Mouse (Mus musculus) liver, embryonic 14.5 days (tissue): ENCODE results near the gene Pgc. TPM values are rescaled to one million over a fixed set of nuclear protein-coding genes. Genes with fewer than 3 reads are reported as not detected.

ENCODE experiments used
- ATAC-seq: fragments of 200-750 bp; cut with Nextera tagmentation; 2 replicates; pipeline ENCODE4 v1.8.0; 2017; ENCODE audit warnings: moderate number of reproducible peaks, mild to moderate bottlenecking, moderate library complexity; ENCODE audit not compliant: insufficient read depth
- DNase-seq, 3 experiments: peaks; one replicate each; pipeline ENCODE4 v3.0.0-alpha.2; 2012 to 2013; ENCODE audit warnings: low read depth in 3 of 3, low spot score in 3 of 3
- H3K27ac ChIP-seq: fragments of 300-500 bp; sonication (generic); 2 replicates; pipeline ENCODE4 v1.5.1; 2014; ENCODE audit warnings: moderate library complexity, mild to moderate bottlenecking, control low read depth, inconsistent platforms
- H3K27me3 ChIP-seq: fragments of 300-500 bp; sonication (generic); 2 replicates; pipeline ENCODE4 v1.6.1; 2014; ENCODE audit warnings: mild to moderate bottlenecking, low read length, moderate library complexity; ENCODE audit not compliant: control insufficient read depth, insufficient read depth
- H3K36me3 ChIP-seq: fragments of 300-500 bp; sonication (generic); replicated peaks from 2 replicates; pipeline ENCODE4 v1.6.1; 2014; ENCODE audit warnings: low read depth; ENCODE audit not compliant: control insufficient read depth, insufficient read depth
- H3K4me1 ChIP-seq, 2 experiments: fragments of 200-500 bp in 1 of 2; fragments of 300-500 bp in 1 of 2; sonication (generic) in 1 of 2; replicated peaks; 2 replicates each; pipeline ENCODE4 v1.6.1; 2012 to 2014; ENCODE audit warnings: antibody characterized with exemption in 1 of 2, inconsistent platforms in 1 of 2, low read length in 1 of 2; ENCODE audit not compliant: control insufficient read depth in 2 of 2, insufficient read depth in 2 of 2
- H3K4me2 ChIP-seq: fragments of 300-500 bp; sonication (generic); 2 replicates; pipeline ENCODE4 v1.6.1; 2014; ENCODE audit warnings: low read depth, mild to moderate bottlenecking, control low read depth, moderate library complexity
- H3K4me3 ChIP-seq, 2 experiments: fragments of 200-500 bp in 1 of 2; fragments of 300-500 bp in 1 of 2; sonication (generic) in 1 of 2; 2 replicates each; pipeline ENCODE4 v1.5.1; 2012 to 2014; ENCODE audit warnings: low read depth in 2 of 2, low read length in 2 of 2, mild to moderate bottlenecking in 2 of 2, control low read depth in 1 of 2, inconsistent platforms in 1 of 2, moderate library complexity in 1 of 2; ENCODE audit not compliant: insufficient read depth in 1 of 2
- H3K9ac ChIP-seq: fragments of 300-500 bp; sonication (generic); replicated peaks from 2 replicates; pipeline ENCODE4 v1.6.1; 2014; ENCODE audit warnings: mild to moderate bottlenecking, control low read depth, moderate library complexity
- H3K9me3 ChIP-seq: fragments of 300-500 bp; sonication (generic); 2 replicates; pipeline ENCODE4 v1.6.1; 2016; ENCODE audit warnings: low read length, mixed read lengths; ENCODE audit not compliant: control insufficient read depth
- CTCF ChIP-seq: IDR thresholded peaks from 2 replicates; pipeline ENCODE4 v1.5.1; 2016; ENCODE audit warnings: antibody characterized with exemption, low read depth, control low read depth
- EP300 ChIP-seq: IDR thresholded peaks from 2 replicates; pipeline ENCODE4 v1.6.1; 2016; ENCODE audit warnings: antibody characterized with exemption, low read depth
- WGBS: fragments of 180-500 bp; shearing (Covaris S2); extraction: QIAGEN DNeasy Blood & Tissue Kit; methylation state at CpG from one replicate; pipeline ENCODE4 v1.1.7; 2014; ENCODE audit not compliant: insufficient replicate concordance; 5-methylcytosine and 5-hydroxymethylcytosine counted together
- polyA plus RNA-seq, 2 experiments: library from polyadenylated mRNA; depleted of rRNA in 1 of 2; stranded (reverse) in 1 of 2; unstranded in 1 of 2; fragments of >200 nt; fragmentation: Nextera tagmentation in 1 of 2; extraction: Ambion mirVana in 1 of 2; gene quantifications; 2 replicates each; pipeline versions ENCODE4 v1.2.1 to v1.2.3; 2012 to 2014

The Pgc gene
- polyA plus RNA-seq, 2 experiments: not detected

DNA sequence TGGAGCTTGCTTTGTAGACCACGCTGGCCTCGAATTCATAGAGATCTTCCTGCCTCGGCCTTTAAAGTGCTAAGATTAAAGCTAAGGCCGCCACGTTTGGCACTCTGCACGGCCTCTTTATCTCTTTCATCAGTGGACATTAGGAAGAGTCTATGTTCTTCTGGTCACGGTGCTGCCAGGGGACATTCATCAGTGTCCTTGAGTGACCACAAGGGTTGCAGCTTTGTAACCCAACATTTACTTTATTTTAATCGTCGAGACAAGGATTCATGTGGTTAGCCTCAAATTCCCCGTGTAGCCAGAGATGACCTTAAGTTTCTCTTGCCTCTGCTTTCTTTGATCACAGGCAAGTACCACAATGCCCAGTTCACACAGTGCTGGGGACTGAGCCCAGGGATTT lies 53.8 kb downstream of the Pgc start:
- Histone ChIP-seq H3K9me3 (no peaks in the 10 kb centered on the region), H3K4me2 (no peak overlapping the region), H3K36me3 (no peaks in the 10 kb centered on the region), H3K4me3 (no peak overlapping the region), H3K27ac (no peak overlapping the region), H3K27me3 (no peaks in the 10 kb centered on the region), H3K9ac (no peak overlapping the region), H3K4me1 (peaks cover 4 to 11% of the 10 kb centered on the region in 2 experiments; a peak in 3 of 4 replicates)
- 41% methylated on average over 10 of the region's 10 CpGs for WGBS
- no peak for DNase-seq
- TF ChIP-seq EP300 (no peak), CTCF (no peak)
- no peak for ATAC-seq

DNA sequence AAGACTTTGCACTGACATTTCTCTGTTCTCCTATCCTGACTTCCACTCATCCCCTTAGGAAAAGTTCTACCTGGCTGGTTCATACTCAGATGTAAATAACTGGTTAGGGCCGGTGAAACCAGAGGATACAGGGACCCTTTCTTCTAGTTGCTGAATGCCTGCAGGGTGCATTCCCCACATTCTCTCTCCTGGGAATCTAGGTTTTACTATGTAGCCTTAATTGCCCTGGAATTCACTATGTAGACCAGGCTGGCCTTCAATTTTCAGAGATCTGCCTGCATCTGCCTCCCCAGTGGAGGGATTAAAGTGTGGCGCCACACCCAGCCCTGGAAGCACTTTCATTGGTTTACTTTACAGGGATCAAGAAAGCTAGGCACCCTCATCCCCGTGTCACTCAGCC lies 55.8 kb downstream of the Pgc start:
- ATAC-seq: no peak
- WGBS: 62% methylated on average over 3 of the region's 3 CpGs
- no peak overlapping the region for H3K9ac ChIP-seq
- no peaks in the 10 kb centered on the region for H3K27me3 ChIP-seq
- H3K4me3 ChIP-seq: no peak overlapping the region
- no peak overlapping the region for H3K4me2 ChIP-seq
- no peaks in the 10 kb centered on the region for H3K36me3 ChIP-seq
- no peak for TF ChIP-seq CTCF
- no peak for TF ChIP-seq EP300
- H3K9me3 ChIP-seq: no peaks in the 10 kb centered on the region
- H3K4me1 ChIP-seq: peaks cover 0 to 6% of the 10 kb centered on the region in 2 experiments; a peak in 2 of 4 replicates
- DNase-seq: no peak
- H3K27ac ChIP-seq: no peak overlapping the region

GRCm38 (mm10) chr17:47783445-47784223 lies 57.0 kb downstream of the Pgc start:
- no peak overlapping the region for H3K27ac ChIP-seq
- no peaks in the 10 kb centered on the region for H3K9me3 ChIP-seq
- no peak overlapping the region for H3K9ac ChIP-seq
- H3K27me3 ChIP-seq: no peaks in the 10 kb centered on the region
- H3K4me3 ChIP-seq: no peak overlapping the region
- DNase-seq (no peak), ATAC-seq (no peak)
- 71% methylated on average over 8 of the region's 8 CpGs for WGBS
- peaks cover 0 to 3% of the 10 kb centered on the region in 2 experiments; a peak in 2 of 4 replicates for H3K4me1 ChIP-seq
- no peak for TF ChIP-seq CTCF
- no peak for TF ChIP-seq EP300
- H3K4me2 ChIP-seq: no peak overlapping the region
- no peaks in the 10 kb centered on the region for H3K36me3 ChIP-seq

Other genes starting within 250 kb of the Pgc start
- 13.8 and 15.5 TPM in 2 replicates for gene Taf8, start 224.6 kb upstream of the Pgc start, polyA plus RNA-seq (2012; rRNA removed)
- gene Taf8, start 224.6 kb upstream of the Pgc start, polyA plus RNA-seq (2014; fragmentation: Nextera tagmentation; extraction: Ambion mirVana): 10.4 and 11.8 TPM in 2 replicates
- 195 and 227 TPM in 2 replicates for gene Ccnd3, start 221.8 kb upstream of the Pgc start, polyA plus RNA-seq (2012; rRNA removed)
- gene Ccnd3, start 221.8 kb upstream of the Pgc start, polyA plus RNA-seq (2014; fragmentation: Nextera tagmentation; extraction: Ambion mirVana): 379 and 451 TPM in 2 replicates
- 9.8 and 12.5 TPM in 2 replicates for gene Bysl, start 115.3 kb upstream of the Pgc start, polyA plus RNA-seq (2012; rRNA removed)
- 13.3 and 14.3 TPM in 2 replicates for gene Bysl, start 115.3 kb upstream of the Pgc start, polyA plus RNA-seq (2014; fragmentation: Nextera tagmentation; extraction: Ambion mirVana)
- gene Med20, start 115.3 kb upstream of the Pgc start, polyA plus RNA-seq (2012; rRNA removed): 20.7 and 23.1 TPM in 2 replicates
- gene Med20, start 115.3 kb upstream of the Pgc start, polyA plus RNA-seq (2014; fragmentation: Nextera tagmentation; extraction: Ambion mirVana): 23.2 and 25.7 TPM in 2 replicates
- gene Gm20517, start 115.3 kb upstream of the Pgc start, polyA plus RNA-seq (2012; rRNA removed): 0.86 and 0.95 TPM in 2 replicates
- gene Gm20517, start 115.3 kb upstream of the Pgc start, polyA plus RNA-seq (2014; fragmentation: Nextera tagmentation; extraction: Ambion mirVana): 0.86 and 1.7 TPM in 2 replicates
- gene Usp49, start 96.2 kb upstream of the Pgc start, polyA plus RNA-seq (2012; rRNA removed): 6.4 and 6.6 TPM in 2 replicates
- 2.9 and 3.9 TPM in 2 replicates for gene Usp49, start 96.2 kb upstream of the Pgc start, polyA plus RNA-seq (2014; fragmentation: Nextera tagmentation; extraction: Ambion mirVana)
- 63.2 and 88.6 TPM in 2 replicates for gene Tomm6, start 38.5 kb upstream of the Pgc start, polyA plus RNA-seq (2012; rRNA removed)
- gene Tomm6, start 38.5 kb upstream of the Pgc start, polyA plus RNA-seq (2014; fragmentation: Nextera tagmentation; extraction: Ambion mirVana): 244 and 251 TPM in 2 replicates
- gene Frs3, start 37.8 kb upstream of the Pgc start, polyA plus RNA-seq (2012; rRNA removed): 3.0 and 3.7 TPM in 2 replicates
- 0.67 and 0.91 TPM in 2 replicates for gene Frs3, start 37.8 kb upstream of the Pgc start, polyA plus RNA-seq (2014; fragmentation: Nextera tagmentation; extraction: Ambion mirVana)
- 0.18 and 0.32 TPM in 2 replicates for gene Gm21981, start 32.4 kb upstream of the Pgc start, polyA plus RNA-seq (2012; rRNA removed)
- 0.30 TPM in 1 of 2 replicates, not detected in the other for gene Gm21981, start 32.4 kb upstream of the Pgc start, polyA plus RNA-seq (2014; fragmentation: Nextera tagmentation; extraction: Ambion mirVana)
- gene Prickle4, start 32.1 kb upstream of the Pgc start, polyA plus RNA-seq (2012; rRNA removed): 0.11 TPM in 1 of 2 replicates, not detected in the other
- 0.23 TPM in 1 of 2 replicates, not detected in the other for gene Prickle4, start 32.1 kb upstream of the Pgc start, polyA plus RNA-seq (2014; fragmentation: Nextera tagmentation; extraction: Ambion mirVana)
- 2.4 and 2.9 TPM in 2 replicates for gene Tfeb, start 10.2 kb downstream of the Pgc start, polyA plus RNA-seq (2012; rRNA removed)
- gene Tfeb, start 10.2 kb downstream of the Pgc start, polyA plus RNA-seq (2014; fragmentation: Nextera tagmentation; extraction: Ambion mirVana): 3.2 and 3.7 TPM in 2 replicates
- 5.2 and 7.1 TPM in 2 replicates for gene Mdfi, start 107.8 kb downstream of the Pgc start, polyA plus RNA-seq (2012; rRNA removed)
- gene Mdfi, start 107.8 kb downstream of the Pgc start, polyA plus RNA-seq (2014; fragmentation: Nextera tagmentation; extraction: Ambion mirVana): 1.7 and 1.9 TPM in 2 replicates
- gene Foxp4, start 197.8 kb downstream of the Pgc start, polyA plus RNA-seq (2012; rRNA removed): 9.4 and 10.1 TPM in 2 replicates
- gene Foxp4, start 197.8 kb downstream of the Pgc start, polyA plus RNA-seq (2014; fragmentation: Nextera tagmentation; extraction: Ambion mirVana): 3.5 and 4.7 TPM in 2 replicates